Mouse (Mus musculus): ENCODE data around the gene Ankrd23.

Gene Ankrd23

DNA sequence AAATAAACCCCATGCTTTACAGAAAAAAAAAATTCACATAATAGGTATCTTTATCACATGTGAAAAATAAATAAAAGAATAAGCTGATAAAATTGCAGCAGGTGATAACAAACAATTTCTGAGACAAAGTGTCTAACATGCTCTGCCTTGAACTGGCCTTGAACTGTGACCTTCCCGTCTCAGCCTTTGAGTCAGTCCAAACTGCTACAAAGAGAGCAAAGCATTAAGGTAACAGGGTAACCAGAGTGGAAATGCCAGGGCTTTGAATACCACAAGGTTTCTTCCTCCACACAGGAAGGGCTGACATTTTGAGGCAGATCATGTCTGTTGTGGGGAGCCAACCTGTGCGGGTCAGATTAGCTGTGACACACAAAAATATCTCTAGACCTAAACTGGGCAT is 8.7 kb upstream of the Ankrd23 start:
- DNase-seq (ENCODE audit: low read depth) = peak; percentile 39

DNA sequence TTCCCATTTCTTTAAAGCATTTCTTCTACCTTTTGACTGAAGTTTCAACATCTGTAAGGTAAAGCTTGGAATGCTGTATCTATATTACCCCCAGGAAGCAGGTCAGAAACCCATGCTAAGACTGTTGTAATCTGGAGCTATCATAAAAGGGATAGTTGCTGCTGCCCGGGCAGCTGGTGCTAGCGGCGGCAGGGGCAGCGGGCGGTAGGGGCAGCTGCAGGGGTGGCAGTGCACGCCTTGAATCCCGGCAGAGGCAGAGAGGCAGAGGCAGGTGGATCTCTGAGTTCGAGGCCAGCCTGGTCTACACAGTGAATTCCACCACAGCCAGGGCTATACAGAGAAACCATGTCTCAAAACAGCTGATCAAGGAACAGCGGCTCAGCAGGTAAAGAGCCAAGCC is 6.2 kb upstream of the Ankrd23 start:
- DNase-seq (ENCODE audit: low read depth) = no peak

DNA sequence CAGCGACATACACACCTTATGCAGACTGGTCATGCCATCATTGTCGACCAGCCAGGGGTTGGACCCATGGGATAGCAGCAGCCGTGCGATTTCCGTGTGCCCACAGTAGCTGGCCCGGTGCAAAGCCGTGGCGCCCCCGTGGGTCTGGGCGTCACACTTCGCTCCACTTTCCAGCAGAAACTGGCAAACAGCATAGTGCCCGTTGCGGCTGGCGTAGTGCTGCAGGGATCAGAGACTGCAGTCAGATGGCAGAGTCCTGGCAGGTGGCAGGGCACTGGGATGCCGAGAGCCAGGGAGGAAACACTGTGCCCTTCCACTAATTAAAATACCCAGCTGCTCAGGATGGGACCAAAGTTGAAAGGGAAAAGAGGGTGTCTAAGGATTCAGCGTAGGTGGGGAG is 5.2 kb upstream of the Ankrd23 start:
- DNase-seq (ENCODE audit: low read depth) = no peak

DNA sequence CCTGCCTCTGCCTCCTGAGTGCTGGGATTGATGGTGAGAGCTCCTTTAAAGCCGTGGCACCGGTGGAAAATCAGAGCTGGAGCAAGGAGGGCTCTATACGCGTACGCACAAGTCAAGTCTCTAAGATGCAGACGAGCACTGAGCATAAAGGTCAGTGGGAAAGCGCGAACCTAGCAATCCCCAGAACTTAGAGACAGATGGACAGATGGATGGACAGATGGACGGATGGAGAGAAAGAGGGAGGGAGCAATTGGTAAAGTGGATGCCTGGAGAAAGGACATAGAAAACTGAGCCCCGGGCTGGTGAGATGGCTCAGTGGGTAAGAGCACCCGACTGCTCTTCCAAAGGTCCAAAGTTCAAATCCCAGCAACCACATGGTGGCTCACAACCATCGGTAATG is 4.1 kb upstream of the Ankrd23 start:
- DNase-seq (ENCODE audit: low read depth) = no peak

DNA sequence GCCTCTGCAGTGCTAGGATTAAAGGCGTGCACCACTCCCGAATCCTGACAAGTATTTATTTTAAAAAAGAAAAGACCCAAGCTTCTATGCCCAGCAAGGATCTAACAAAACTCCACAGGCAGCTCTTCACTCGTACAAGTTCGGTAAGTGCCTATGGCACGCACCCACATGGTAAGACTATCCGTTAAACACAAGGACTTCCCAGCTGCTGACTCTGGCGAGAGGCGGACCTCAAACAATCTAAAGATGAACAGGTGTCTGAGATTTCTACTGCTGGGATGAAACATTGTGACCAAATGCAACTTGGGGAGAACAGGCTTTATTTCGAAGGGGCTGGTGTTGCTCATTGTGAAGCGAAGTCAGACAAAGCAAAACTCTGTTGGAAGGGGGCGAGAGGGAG is 3.4 kb upstream of the Ankrd23 start:
- no peak for DNase-seq (ENCODE audit: low read depth)

DNA sequence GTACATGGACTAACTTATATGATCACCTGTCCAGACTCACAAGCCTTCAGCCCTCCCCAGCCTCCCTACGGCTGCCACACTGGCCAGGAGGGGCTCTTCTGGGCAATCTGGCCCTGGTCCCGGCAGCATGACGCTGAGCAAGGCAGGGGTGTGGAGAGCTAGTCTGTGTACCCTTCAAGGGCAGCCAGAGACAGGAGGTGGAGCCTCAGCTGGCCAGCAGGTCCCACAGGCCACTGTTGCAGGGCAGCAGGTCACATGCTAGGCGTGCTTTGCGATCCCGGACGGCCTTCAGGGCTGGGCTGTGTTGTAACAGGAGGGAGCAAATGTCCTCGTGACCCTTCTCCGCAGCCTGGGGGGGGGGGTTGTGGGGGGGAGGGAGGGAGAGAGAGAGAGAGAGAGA is 2.5 kb upstream of the Ankrd23 start, which contains the start of gene Gm42417:
Gene Gm42417, minus strand, starts transcription at position 244 of the 400 bp plus-strand sequence.
- DNase-seq (ENCODE audit: low read depth) = no peak

DNA sequence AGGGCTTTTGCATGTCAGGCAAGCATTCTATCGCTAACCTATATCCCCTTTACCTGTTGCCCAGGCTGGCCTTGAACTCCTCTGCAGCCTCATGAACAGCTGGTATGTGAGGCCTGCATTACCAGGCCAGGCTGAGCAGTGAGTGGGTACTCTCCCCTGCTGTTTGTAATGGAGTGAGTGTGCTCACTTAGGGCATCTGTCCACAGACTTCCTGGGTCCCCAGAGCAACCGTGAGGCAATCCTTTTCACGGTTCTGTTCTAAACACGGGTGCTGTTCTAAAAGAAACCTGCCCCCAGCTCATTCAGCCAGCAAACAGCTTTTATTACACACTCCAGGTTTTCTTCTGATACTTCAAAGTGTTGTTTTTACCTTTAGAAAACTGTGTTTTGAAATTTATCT is 2.0 kb upstream of the Ankrd23 start:
- DNase-seq (ENCODE audit: low read depth) = no peak

DNA sequence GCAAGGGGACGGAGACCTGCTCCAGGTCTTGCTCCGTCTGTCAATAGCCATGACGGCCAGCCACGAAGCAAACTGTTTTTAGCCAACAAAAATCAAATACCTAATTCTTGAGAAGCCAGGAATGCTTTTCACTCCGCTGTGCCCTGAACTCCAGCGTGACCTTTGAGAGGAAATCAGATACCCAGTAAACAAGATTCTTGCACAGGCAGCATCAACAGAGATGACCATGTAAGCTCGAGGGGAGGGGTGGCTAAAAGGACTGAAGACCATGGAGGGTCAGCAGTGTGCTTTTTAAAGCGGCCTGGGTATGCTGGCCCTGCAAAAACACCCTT is 320 bp downstream of the Ankrd23 start:
- no peak for DNase-seq (ENCODE audit: low read depth)

DNA sequence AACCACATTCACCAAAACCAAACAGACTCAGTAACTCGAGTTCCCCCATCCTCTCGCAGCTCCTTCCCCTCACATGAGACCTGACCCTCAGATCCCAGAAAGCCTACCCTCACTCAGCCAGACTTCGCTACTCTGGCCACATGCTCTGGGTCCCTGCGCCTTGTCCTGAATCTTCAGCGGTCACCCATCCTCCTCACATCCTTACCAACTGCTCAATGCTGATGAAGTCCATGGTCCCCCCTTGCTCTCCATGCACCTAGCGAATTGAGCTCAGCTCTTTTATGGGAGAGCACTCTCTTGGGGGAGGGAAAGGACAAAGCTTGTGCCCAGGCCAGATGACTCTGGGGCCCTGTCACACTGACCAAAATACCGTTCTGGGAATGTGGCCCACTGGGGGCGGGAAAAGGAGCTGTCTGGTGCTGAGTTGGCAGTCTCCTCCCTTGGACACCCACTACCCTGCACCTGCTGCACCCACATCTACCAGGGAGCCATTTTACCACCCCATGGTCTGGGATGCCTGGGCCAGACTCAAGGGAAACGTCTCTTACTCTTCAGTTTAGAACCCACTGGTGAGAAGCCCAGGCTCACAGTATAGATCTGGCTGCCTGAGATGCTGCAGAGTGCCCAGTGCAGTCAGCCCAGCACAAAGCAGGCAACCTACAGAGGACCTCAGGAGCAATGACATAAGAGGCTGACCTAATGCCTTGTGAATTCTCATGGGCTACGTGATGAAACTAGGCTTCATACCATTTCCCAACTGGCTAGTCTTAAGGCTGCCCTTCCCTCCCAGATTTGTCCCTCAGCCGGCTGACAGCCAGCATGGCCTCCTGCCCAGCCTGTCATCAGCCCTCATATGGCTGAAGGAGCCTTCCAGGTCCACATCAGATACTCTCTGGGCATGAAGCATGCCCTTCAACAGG is 946 bp downstream of the Ankrd23 start:
- DNase-seq (ENCODE audit: low read depth) = no peak

DNA sequence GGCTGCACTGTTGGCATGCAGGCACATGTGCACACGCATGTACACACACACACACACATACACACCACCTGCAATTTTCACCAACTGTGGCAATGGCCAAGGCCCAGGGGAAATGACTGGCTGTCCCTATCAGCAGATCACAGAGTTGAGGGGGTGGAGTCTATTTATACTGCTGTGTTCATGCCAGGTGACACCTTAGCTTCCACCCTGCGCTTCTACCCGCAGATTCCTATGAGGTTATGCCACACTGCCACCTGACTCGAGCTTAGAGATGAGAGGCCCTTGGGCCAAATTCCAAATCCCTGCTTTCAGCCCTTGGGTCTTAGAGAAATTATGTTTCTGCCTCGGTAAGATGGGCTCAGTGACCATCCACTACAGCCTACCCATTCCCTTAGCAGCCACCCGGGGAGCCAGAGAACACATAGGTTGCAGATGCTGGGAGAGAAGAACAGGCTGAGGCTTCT is 2.1 kb downstream of the Ankrd23 start:
- peak; percentile 27 for DNase-seq (ENCODE audit: low read depth)

DNA sequence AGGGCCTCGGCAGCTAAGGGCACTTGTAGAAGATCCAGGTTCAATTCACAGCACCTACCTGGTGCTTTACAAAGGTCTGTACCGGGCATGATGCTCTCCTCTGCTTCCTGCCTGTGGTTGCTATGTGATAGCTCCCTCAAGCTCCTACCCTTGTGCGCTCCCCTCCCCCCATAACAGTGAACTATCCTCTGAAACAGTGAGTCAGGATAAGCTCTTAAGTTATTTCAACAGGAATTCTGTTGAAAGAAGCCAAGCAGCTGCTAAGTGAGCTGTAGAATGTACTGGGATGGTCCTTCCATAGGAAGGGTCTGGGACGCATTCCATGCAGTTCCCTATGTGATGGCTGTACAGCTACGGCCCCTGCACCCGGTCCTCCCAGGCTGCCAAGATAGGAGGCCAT is 3.1 kb downstream of the Ankrd23 start:
- DNase-seq (ENCODE audit: low read depth) = no peak

DNA sequence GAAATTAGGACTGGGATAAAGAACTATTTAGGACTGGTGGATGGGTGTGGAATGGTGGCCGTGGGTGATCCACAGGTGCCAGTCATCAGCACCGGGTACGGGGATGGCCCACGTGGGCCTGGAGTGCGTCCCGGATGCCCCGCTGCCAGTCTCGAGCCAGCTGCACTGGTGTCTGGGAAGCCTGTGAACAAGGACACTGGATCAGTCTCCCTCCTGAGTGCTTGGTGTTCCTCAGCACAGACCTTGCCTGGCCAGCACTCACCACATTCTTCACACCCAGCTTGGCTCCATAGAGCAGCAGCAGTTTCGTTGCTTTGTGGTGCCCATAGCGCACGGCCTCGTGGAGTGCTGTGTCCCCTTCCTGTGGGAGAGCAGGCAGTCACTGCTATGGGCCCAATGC is 5.2 kb downstream of the Ankrd23 start:
- DNase-seq (ENCODE audit: low read depth) = no peak

DNA sequence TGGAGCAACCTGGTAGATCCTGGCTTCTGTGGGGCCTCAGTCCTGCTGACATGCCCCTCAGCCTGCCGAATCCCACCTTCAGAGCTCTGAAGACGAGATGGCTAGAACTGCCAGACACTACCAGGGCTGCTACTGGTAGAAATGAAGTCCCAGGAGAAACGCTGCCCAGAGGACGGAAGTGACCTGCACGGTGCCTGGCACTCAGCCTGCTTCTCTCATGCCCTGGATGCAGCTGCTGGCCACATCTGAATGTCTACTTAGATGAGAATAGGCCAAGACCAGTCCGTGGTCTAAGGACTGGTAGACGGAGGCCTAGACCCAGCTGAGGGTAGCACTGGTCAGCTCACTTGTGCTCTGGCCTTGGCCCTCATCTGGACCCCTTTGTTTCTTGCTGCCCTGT is 5.7 kb downstream of the Ankrd23 start:
- no peak for DNase-seq (ENCODE audit: low read depth)

DNA sequence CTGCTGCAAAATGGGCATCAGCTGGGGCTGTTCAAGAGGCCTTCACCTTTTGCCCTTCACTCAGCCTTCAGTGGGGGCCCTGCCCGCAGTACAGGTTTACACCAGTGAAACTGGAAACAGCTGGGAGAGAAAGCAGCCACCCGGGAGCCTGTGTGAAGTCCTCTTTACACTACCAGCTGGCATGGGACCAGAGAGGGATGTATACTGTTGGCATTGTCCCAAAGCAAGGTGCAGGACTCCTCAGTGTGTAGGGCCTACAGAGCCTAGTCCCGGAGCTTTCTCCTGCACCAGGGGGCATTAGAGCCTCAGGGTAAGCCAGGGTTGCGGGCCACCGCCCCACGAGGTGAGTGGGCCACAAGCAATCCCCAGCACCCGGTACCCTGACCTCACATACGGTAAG is 6.2 kb downstream of the Ankrd23 start:
- no peak for DNase-seq (ENCODE audit: low read depth)

DNA sequence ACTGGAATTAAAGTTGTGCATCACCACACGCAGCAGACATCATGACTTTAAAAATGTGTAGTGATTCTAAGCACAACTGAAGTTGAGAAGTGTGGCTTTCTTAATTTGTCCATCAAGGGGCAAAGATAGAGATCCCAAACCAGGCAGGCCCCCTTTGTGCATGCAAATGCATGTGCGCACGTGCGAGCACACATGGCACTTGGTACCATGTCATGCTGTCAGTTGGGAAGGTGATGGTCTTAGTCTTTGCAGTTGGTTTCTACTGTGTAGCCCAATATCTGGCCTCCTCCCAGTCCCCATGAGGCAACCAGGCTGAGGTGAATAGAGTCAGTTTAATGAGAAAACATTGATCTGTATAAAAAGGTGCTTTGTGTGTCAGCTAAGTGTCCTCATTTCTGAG is 6.8 kb downstream of the Ankrd23 start:
- no peak for DNase-seq (ENCODE audit: low read depth)

DNA sequence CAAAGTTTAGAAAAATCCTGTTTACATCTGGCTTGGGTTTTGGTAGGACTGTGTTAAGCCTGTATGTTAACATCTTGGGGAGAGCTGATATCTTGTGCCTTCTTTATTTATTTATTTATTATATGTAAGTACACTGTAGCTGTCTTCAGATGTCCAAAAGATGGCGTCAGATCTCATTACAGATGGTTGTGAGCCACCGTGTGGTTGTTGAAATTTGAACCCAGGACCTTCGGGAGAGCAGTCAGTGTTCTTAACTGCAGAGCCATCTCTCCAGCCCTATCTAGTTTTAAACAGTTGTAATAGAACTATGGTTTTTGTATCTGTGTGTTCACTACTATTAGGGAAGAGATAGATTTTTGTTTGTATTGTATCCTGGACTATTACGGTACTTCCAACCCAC is 7.4 kb downstream of the Ankrd23 start:
- no peak for DNase-seq (ENCODE audit: low read depth)

DNA sequence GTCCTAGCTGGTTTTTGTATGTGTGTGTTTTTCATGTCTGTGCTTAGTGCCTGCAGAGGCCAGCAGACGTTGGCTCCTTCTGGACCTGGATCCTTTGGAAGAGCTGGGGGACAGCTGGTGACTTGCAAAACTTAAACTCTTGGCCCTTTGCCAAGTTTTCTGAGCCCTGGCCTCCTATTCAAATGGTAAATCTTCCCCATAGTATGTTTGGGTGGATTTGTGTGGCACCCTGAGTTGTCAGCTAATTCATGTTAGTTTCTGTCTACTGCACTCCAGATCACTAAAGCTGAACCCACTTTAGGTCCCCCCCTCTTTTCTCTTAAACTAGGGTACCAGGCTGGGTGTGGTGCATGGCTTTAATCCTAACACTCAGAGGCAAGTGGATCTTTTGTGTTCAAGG is 8.3 kb downstream of the Ankrd23 start:
- peak; percentile 48 for DNase-seq (ENCODE audit: low read depth)

DNA sequence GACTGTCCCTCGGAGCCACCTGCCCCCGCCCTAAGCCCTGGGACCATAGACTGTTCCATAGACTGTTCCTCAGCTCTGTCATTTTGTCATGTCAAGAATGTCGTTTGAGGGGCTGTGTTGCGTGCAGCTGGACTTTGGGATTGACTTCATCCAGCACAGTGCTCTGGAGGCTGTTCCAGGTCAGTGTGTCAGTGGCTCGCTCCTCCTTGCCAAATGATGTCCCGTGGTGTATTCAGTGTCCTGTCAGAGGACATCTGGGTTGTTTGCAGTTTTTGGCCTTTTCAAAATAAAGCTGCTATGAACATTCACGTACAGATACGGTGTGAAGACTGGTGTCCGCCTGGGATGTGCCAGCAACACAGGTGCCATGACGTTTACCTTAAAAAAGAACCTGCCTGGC is 9.8 kb downstream of the Ankrd23 start:
- DNase-seq (ENCODE audit: low read depth) = no peak

DNA sequence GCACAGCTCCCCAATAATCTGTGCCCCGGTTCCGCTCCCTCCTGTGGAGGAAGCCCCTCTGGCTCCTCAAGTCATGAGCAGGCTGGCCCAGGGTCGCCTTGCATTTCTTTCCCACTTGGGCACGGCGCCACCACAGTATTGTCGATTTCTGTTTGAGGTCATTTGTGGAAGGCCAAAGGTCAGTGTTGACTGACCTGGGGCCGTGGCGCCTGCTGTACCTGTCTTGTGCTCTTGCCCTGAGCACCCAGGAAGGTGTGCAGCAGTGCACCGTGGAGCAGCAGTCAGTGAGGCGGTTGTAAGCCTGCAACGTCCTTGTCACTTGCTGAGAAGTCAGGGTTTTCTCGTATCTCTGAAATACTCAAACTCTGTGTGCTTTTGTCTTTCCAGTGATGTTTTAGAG is 10.9 kb downstream of the Ankrd23 start:
- no peak for DNase-seq (ENCODE audit: low read depth)

DNA sequence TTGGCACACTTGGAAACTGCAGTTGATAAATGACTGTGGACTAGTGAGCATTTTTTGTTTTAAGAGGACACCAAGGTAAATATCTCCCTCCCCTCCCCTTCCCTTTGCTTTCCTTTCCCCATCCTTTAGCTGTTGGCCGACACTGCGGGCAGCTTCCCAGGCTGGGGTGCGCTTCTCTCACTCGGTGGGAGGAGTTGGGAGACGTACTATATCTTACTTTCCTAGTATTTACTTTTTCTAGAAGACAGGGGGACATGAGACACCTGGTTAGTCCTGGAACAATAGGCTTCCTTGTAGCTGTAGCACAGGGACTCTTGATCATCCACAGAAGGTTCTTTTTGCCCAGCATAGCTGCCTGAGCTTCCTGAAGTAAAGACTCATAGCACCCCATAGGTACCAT is 12.6 kb downstream of the Ankrd23 start:
- no peak for DNase-seq (ENCODE audit: low read depth)

DNA sequence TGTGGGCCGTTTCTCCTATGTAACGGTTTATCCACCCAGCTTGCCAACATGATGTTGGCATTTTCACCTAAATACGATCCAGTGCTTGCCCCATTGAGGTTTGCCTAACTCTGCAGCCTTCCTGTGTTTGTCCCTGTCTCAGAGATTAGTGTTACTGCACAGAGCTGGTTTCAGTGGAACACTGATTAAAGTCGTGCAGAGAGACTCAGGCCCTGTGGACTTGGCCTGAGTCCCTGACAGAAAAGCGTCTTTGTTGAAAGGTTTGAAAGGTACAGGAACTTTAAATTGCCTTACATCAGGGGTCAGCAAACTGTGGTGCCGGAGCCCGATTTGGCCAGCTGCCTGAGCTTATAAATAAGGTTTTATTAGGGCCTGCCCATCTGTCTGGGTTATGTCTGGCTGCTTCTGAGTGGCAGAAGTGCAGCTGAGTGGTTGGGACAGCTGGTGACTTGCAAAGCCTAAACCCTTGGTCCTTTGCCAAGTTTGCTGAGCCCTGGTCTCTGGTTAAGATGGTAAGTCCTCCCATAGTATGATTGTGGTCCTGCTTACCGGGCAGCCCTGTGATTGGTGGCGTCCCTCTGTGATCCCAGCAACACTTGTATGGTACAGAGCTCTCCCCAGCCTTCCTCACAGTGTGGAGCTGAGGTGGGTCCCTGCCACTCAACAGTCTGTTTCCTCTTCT is 13.2 kb downstream of the Ankrd23 start:
- DNase-seq (ENCODE audit: low read depth) = no peak

DNA sequence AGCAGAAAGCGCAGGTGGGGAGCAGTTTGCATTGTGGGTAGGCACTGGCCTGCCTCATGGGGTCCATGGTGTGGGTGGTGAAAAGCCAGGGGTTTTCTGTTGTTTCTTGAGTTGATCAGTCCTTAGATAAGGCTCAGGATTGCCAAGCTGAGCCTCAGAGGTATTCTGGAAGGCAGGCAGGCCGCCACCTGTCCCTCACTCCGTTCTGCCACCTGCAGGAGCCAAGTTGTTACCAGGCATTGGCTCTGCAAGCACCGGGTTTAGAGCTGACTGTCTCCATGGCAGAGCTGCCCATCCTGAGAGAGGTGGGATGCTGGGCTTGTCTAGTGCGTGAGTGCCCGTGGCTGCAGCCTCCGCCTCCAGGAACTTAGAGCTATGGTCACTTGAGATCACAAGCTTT is 14.5 kb downstream of the Ankrd23 start:
- DNase-seq (ENCODE audit: low read depth) = no peak

DNA sequence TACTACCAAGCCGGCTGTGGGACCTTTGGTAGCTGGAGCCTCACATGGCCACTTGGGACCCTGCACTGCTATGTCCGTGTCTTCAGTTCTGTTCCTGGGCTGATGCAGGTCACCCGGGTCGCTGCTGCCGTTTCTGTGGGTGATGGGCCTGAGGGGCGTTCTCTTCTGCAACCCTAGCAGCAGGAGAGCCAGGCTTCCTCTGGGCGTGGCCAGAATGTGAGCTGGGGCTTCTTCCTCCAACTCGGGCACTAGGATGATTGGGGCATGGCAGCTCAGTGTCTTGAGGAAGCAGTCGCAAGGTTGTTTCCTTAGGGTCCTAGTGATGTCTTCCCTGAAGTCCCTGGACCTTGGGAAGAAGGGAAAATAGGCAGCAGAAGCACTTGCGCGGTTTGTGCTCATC is 17.1 kb downstream of the Ankrd23 start:
- no peak for DNase-seq (ENCODE audit: low read depth)

DNA sequence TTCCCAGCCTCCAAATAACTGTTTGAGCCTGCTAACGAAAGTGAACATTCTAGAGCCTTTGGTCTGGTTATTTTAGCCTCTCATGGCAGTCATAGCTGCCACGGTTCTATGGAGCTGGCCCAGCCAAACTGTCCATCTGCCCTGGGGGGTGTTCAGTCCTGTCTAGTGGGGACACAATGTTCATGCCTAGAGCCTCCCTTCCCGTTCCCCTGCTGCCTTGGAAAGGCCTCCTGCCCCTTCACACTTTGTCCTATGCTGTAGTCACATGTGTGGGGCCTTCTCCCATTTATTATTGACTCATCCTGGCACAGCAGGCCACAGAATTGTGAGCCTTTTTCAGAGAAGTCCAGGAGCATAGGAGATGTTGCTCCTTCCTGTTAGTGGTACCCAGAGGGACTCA is 18.4 kb downstream of the Ankrd23 start:
- DNase-seq (ENCODE audit: low read depth) = no peak

Measured in 416B (cell line).